Mouse (Mus musculus): ENCODE results near the gene Marf1. TPM values are rescaled to one million over a fixed set of nuclear protein-coding genes. Genes with fewer than 3 reads are reported as not detected.
"Not testable (repeated sequence)": the region's sequence is repeated elsewhere in the genome, so short reads cannot be mapped to it uniquely, and the experiment has no call there.

Gene Marf1
- polyA plus RNA-seq, 1 experiment from 2014 or later, result 12.8 TPM

GRCm38 (mm10) chr16:14091771-14092170 lies 71.4 kb downstream of the Marf1 start:
- Histone ChIP-seq H3K36me3 (peaks cover 5% of the 10 kb centered on the region; the same call in 1 of the 2 replicates), H3K4me1 (no peaks in the 10 kb centered on the region), H3K4me3 (no peak overlapping the region), H3K27me3 (ENCODE audit: low read depth, poor library complexity, severe bottlenecking) (no peaks in the 10 kb centered on the region), H3K27ac (replicated peaks) (no peak overlapping the region), H3K9me3 (replicated peaks) (no peaks in the 10 kb centered on the region)
- 87% methylated on average over 2 of the region's 2 CpGs for WGBS
- no peak for DNase-seq (ENCODE audit: low spot score)

DNA sequence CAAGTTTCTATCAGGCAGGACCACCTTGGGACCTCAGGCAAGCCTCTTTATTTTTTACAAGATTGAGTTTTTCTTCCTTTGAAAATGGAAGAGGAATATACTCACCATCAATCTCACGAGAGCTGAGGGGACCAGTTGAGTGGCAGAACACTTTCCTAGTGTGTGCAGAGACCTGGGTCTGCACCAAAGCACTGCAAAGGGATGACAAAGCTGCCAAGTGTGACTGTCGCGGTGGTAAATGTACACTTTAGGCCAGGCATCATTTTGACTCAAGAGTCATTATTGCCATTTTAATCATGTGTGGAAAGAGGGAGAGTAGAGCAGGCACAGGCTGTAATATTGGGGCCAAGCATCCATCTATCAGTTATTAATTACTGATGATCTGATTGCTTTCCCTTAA lies 73.9 kb downstream of the Marf1 start:
- no peak overlapping the region for H3K27ac ChIP-seq (replicated peaks)
- DNase-seq (ENCODE audit: low spot score), result no peak
- WGBS, result 89% methylated on average over 3 of the region's 3 CpGs
- H3K36me3 ChIP-seq, result peaks cover 5% of the 10 kb centered on the region; the same call in 1 of the 2 replicates
- H3K4me1 ChIP-seq, result no peaks in the 10 kb centered on the region
- H3K9me3 ChIP-seq (replicated peaks), result no peaks in the 10 kb centered on the region
- no peak overlapping the region for H3K4me3 ChIP-seq
- H3K27me3 ChIP-seq (ENCODE audit: low read depth, poor library complexity, severe bottlenecking), result no peaks in the 10 kb centered on the region

- Histone ChIP-seq H3K27me3 (ENCODE audit: low read depth, poor library complexity, severe bottlenecking) (no peaks in the 10 kb centered on the region), H3K4me3 (no peak overlapping the region), H3K27ac (replicated peaks) (no peak overlapping the region), H3K9me3 (replicated peaks) (no peaks in the 10 kb centered on the region), H3K4me1 (no peaks in the 10 kb centered on the region), H3K36me3 (no peaks in the 10 kb centered on the region)
- DNase-seq (ENCODE audit: low spot score), result no peak
- WGBS, result 85% methylated on average over 3 of the region's 3 CpGs
These were observed 74.9 kb downstream of the Marf1 start for GRCm38 (mm10) chr16:14088249-14088648.

DNA sequence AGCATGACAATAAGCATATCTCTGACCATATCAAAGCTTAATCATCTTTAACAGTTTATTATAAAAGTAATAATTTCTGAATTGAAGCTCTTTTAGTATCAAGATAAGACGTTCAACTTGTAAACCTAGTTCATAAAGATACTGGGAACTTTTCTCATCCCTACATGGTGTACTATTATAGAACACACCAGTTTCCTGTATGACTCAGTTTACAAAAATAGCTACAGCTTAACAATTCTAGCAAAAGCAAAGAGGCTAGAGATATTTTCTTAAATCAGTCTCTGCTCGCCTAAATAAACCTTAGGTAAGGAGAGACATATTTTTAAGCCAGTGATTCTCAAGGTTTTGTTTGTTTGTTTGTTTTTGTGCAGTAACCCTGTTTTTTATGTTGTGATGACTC lies 80.2 kb downstream of the Marf1 start:
- WGBS, result 87% methylated on average over 2 of the region's 2 CpGs
- Histone ChIP-seq H3K27ac (replicated peaks) (no peak overlapping the region), H3K4me1 (no peaks in the 10 kb centered on the region), H3K27me3 (ENCODE audit: low read depth, poor library complexity, severe bottlenecking) (no peaks in the 10 kb centered on the region), H3K4me3 (no peak overlapping the region), H3K36me3 (no peaks in the 10 kb centered on the region), H3K9me3 (replicated peaks) (peaks cover 8% of the 10 kb centered on the region; the same call in 1 of the 2 replicates)
- DNase-seq (ENCODE audit: low spot score), result no peak

- Histone ChIP-seq H3K9me3 (replicated peaks) (no peaks in the 10 kb centered on the region), H3K4me1 (no peaks in the 10 kb centered on the region), H3K36me3 (no peaks in the 10 kb centered on the region), H3K27ac (replicated peaks) (no peak overlapping the region), H3K4me3 (no peak overlapping the region), H3K27me3 (ENCODE audit: low read depth, poor library complexity, severe bottlenecking) (no peaks in the 10 kb centered on the region)
- WGBS, result 84% methylated on average over 5 of the region's 5 CpGs
- DNase-seq (ENCODE audit: low spot score), result no peak
These were observed 92.5 kb downstream of the Marf1 start for GRCm38 (mm10) chr16:14070471-14071169.

DNA sequence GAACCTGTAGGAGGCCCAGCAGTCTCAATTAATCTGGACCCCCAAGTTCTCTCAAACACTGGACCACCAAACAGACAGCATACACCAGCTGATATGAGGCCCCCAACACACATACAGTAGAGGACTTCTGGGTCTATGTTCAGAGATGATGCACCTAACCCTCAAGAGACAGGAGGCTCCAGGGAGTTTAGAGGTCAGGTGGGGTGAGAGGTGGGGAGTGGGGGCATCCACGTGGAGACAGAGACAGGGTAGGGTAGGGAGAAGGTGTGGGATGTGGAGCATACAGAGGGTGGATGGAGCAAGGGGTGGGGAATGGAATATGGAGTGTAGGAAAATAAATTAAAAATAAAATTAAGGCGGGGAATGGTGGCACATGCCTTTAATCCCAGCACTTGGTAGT lies 94.5 kb downstream of the Marf1 start:
- not testable (repeated sequence) for H3K36me3 ChIP-seq; H3K27me3 ChIP-seq (ENCODE audit: low read depth, poor library complexity, severe bottlenecking); H3K9me3 ChIP-seq (replicated peaks); DNase-seq (ENCODE audit: low spot score); H3K4me1 ChIP-seq; H3K27ac ChIP-seq (replicated peaks); H3K4me3 ChIP-seq
- WGBS, result 87% methylated on average over 2 of the region's 2 CpGs

DNA sequence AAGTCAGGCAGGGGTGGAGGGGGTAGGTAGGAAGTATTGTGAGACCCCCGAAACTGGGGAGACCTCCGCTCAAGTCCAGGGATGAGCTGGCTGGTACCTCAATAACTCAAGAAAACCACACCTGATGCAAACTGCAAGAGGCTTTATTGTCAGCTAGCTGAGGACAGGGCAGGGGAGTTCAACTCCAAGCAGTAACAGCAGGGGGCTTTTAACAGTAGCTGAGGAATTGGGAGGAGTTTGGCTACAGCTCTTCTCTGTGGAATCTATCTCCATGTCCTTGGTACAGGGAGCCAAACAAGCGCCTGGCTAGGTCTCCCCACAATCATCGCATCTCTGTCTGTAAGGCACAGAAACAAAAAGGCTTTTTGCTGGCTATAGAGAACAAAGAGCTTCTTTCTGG lies 96.6 kb downstream of the Marf1 start:
- not testable (repeated sequence) for H3K27ac ChIP-seq (replicated peaks); DNase-seq (ENCODE audit: low spot score); H3K4me1 ChIP-seq; H3K9me3 ChIP-seq (replicated peaks); H3K27me3 ChIP-seq (ENCODE audit: low read depth, poor library complexity, severe bottlenecking); H3K36me3 ChIP-seq; H3K4me3 ChIP-seq
- 92% methylated on average over 4 of the region's 4 CpGs for WGBS

GRCm38 (mm10) chr16:14059869-14060268 lies 103.3 kb downstream of the Marf1 start:
- 81% methylated on average over 5 of the region's 5 CpGs for WGBS
- Histone ChIP-seq H3K27me3 (ENCODE audit: low read depth, poor library complexity, severe bottlenecking) (no peaks in the 10 kb centered on the region), H3K27ac (replicated peaks) (no peak overlapping the region), H3K36me3 (no peaks in the 10 kb centered on the region), H3K9me3 (replicated peaks) (no peaks in the 10 kb centered on the region), H3K4me1 (peaks cover 15% of the 10 kb centered on the region), H3K4me3 (no peak overlapping the region)
- no peak for DNase-seq (ENCODE audit: low spot score)

MicroRNAs within 50 kb of the gene (microRNA counts, 519-probe panel; counts per million panel counts)
- microRNA mmu-miR-484, result 3,547 counts per million, percentile 15 among the panel's probes with 10 or more counts

Small RNA genes within 50 kb of the gene (microRNA-seq; reads per million reads assigned to microRNA genes)
- gene Gm27671 (not detected), gene Mir484 (2,529 reads per million, percentile 85 among the genes with 10 or more reads in this experiment)

Other genes starting within 250 kb of the Marf1 start
- gene 2900011O08Rik, start 176.7 kb downstream of the Marf1 start, polyA plus RNA-seq (2016; fragmentation: Nextera tagmentation; extraction: Ambion mirVana), result 10.6 and 18.7 TPM in 2 replicates
- 0.85 and 1.2 TPM in 2 replicates for gene Ifitm7, start 176.5 kb downstream of the Marf1 start, polyA plus RNA-seq (2016; fragmentation: Nextera tagmentation; extraction: Ambion mirVana)
- 195 and 204 TPM in 2 replicates for gene Nde1, start 76 bp downstream of the Marf1 start, polyA plus RNA-seq (2016; fragmentation: Nextera tagmentation; extraction: Ambion mirVana)
- 0.02 and 0.21 TPM in 2 replicates for gene Myh11, start 128.0 kb upstream of the Marf1 start, polyA plus RNA-seq (2016; fragmentation: Nextera tagmentation; extraction: Ambion mirVana)
- gene Fopnl, start 154.1 kb upstream of the Marf1 start, polyA plus RNA-seq (2016; fragmentation: Nextera tagmentation; extraction: Ambion mirVana), result 143 and 169 TPM in 2 replicates
- gene Abcc1, start 198.2 kb upstream of the Marf1 start, polyA plus RNA-seq (2016; fragmentation: Nextera tagmentation; extraction: Ambion mirVana), result 7.1 and 8.2 TPM in 2 replicates